Mouse (Mus musculus): Measurements from ENCODE around the gene Scgb2b2. TPM values are rescaled to one million over a fixed set of nuclear protein-coding genes. Genes with fewer than 3 reads are reported as not detected.

The Scgb2b2 gene
- not detected for total RNA-seq (2021)
- long read RNA-seq, experiment 1, result 0 reads
- long read RNA-seq, experiment 2, result 0 reads

- no peak for DNase-seq (ENCODE audit: low spot score in 2 of 2)
Measured at GRCm38 (mm10) chr7:31290208-31290607, at the start of gene Scgb2b2. Gene Scgb2b2 (plus strand): TSS chr7:31290508.

- no peak for DNase-seq (ENCODE audit: low spot score in 2 of 2)
Measured at GRCm38 (mm10) chr7:31291721-31292120, 1.4 kb downstream of the Scgb2b2 start, which contains the start of gene Scgb1b2. Gene Scgb1b2 (minus strand): TSS chr7:31291821.

Other genes with a start within 250 kb of the Scgb2b2 start
- gene Fxyd5, start 248.0 kb upstream of the Scgb2b2 start, total RNA-seq (2021), result 10 to 100 TPM; 45.1 to 82.7 TPM
- 1 to 10 TPM; 1.9 to 2.3 TPM for gene Fxyd7, start 239.0 kb upstream of the Scgb2b2 start, total RNA-seq (2021)
- 100 to 1,000 TPM; 193 to 280 TPM for gene Fxyd1, start 233.3 kb upstream of the Scgb2b2 start, total RNA-seq (2021)
- 1 to 10 TPM; 3.0 to 8.1 TPM for gene Lgi4, start 231.2 kb upstream of the Scgb2b2 start, total RNA-seq (2021)
- gene Fxyd3, start 213.8 kb upstream of the Scgb2b2 start, total RNA-seq (2021), result 1 to 10 TPM; 1.4 to 4.4 TPM
- gene Hpn, start 175.2 kb upstream of the Scgb2b2 start, total RNA-seq (2021), result 1 to 10 TPM; 1.2 to 1.4 TPM
- gene Scn1b, start 163.5 kb upstream of the Scgb2b2 start, total RNA-seq (2021), result 10 to 100 TPM; 13.5 to 24.9 TPM
- 10 to 100 TPM; 41.9 to 51.7 TPM for gene Gramd1a, start 134.6 kb upstream of the Scgb2b2 start, total RNA-seq (2021)
- gene Scgb1b2, start 1.3 kb downstream of the Scgb2b2 start, total RNA-seq (2021), result not detected
- gene Scgb2b3, start 71.6 kb downstream of the Scgb2b2 start, total RNA-seq (2021), result not detected
- not detected for gene Scgb1b3, start 85.1 kb downstream of the Scgb2b2 start, total RNA-seq (2021)

Data from adrenal gland, adult 18-20 months (tissue).